Mouse (Mus musculus) heart, embryonic 10.5 days (tissue): Measurements from ENCODE around the gene Gm13889. TPM values are rescaled to one million over a fixed set of nuclear protein-coding genes. Genes with fewer than 3 reads are reported as not detected.

ENCODE experiments used
- DNase-seq: peaks from one replicate; pipeline ENCODE4 v3.0.0-alpha.2; 2017; ENCODE audit warnings: low spot score
- H3K27ac ChIP-seq: fragments of 300-500 bp; sonication (generic); 2 replicates; pipeline ENCODE4 v1.5.1; 2016; ENCODE audit warnings: mild to moderate bottlenecking
- H3K27me3 ChIP-seq: fragments of 300-500 bp; sonication (generic); 2 replicates; pipeline ENCODE4 v1.6.1; 2016; ENCODE audit warnings: mild to moderate bottlenecking; ENCODE audit not compliant: poor library complexity, insufficient read depth, severe bottlenecking
- H3K36me3 ChIP-seq: fragments of 300-500 bp; sonication (generic); 2 replicates; pipeline ENCODE4 v1.6.1; 2016; ENCODE audit warnings: mild to moderate bottlenecking, moderate library complexity
- H3K4me1 ChIP-seq: fragments of 300-500 bp; sonication (generic); 2 replicates; pipeline ENCODE4 v1.6.1; 2016; ENCODE audit warnings: mild to moderate bottlenecking
- H3K4me3 ChIP-seq: fragments of 300-500 bp; sonication (generic); 2 replicates; pipeline ENCODE4 v1.5.1; 2016; ENCODE audit warnings: mild to moderate bottlenecking, moderate library complexity
- H3K9me3 ChIP-seq: fragments of 300-500 bp; sonication (generic); 2 replicates; pipeline ENCODE4 v1.6.1; 2016; ENCODE audit warnings: mild to moderate bottlenecking, moderate library complexity
- WGBS: fragments of 180-500 bp; shearing (Covaris S2); methylation state at CpG from one replicate; pipeline ENCODE4 v1.1.7; 2016; 5-methylcytosine and 5-hydroxymethylcytosine counted together
- polyA plus RNA-seq: library from polyadenylated mRNA; unstranded; fragments of >200 nt; fragmentation: Nextera tagmentation; extraction: Ambion mirVana; gene quantifications from 2 replicates; pipeline ENCODE4 v1.2.1, GENCODE M21; 2016

Gene Gm13889
- polyA plus RNA-seq, 1 experiment from 2014 or later, result 3.1 TPM

DNA sequence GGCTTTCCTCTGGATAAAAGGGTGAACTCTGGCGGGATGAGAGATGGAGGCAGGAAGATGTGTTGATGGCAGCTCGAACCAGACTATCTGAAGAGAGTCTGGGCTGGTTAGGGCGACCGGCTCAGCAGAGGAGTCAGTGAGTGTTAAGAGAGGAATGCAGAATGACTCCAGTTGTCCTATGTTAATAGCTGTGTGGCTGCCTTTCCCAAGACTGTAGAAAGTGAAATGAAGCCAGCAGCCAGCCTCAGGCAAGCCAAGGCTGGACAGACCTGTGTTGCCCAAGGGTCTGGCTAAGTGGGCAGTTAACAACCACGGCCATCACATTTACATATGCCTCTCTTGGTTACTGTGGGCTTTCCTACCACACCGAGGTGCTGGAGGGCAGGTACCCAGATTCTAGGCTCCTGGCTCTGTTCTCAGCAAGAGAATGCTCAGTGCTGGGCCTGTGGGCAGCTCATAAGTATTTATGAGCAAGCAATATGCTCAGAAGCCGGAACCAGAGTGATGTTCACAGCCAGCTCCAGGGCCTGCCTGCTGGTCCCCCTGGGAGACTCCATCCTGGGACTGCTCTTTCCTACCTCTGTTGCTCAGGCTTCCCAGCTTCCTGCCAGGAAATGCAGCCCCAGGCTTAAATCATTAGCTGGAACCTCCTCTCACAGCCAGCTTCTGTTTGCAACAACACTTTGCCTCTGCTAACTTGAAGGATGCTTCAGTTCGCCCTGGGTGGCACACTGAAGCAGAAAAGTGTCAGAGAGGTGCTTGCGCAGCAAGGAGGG lies 49.3 kb downstream of the Gm13889 start:
- H3K9me3 ChIP-seq, result no peaks in the 10 kb centered on the region
- H3K27me3 ChIP-seq, result peaks cover 10% of the 10 kb centered on the region; the same call in 1 of the 2 replicates
- peaks cover 42% of the 10 kb centered on the region for H3K4me1 ChIP-seq
- 50% methylated on average over 9 of the region's 9 CpGs for whole genome bisulfite sequencing
- no peaks in the 10 kb centered on the region for H3K36me3 ChIP-seq
- DNase-seq, result no peak
- H3K4me3 ChIP-seq, result no peak overlapping the region
- H3K27ac ChIP-seq, result no peak overlapping the region

DNA sequence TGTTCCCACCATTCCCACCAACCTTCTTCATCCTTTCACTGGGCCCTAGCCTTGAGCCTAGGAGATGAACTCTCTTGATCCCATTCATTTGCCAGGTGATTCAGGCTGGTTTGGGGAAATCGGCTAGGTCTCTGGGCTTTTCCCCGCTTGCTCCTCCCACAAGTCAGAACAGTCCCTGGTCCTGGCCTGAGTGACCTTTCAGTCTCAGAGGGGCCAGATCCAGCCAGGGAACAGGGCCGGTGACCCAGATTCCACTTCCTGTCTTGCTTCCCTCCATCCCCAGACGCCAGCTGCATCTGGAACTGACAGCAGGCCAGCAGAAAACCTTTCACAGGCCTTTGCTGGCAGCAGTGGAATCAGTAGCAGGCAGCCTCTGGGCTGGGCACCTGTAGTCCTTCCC lies 50.7 kb downstream of the Gm13889 start:
- no peak overlapping the region for H3K4me3 ChIP-seq
- peaks cover 42% of the 10 kb centered on the region for H3K4me1 ChIP-seq
- H3K27me3 ChIP-seq, result peaks cover 5% of the 10 kb centered on the region; the same call in 1 of the 2 replicates
- no peak for DNase-seq
- H3K27ac ChIP-seq, result no peak overlapping the region
- no peaks in the 10 kb centered on the region for H3K36me3 ChIP-seq
- no peaks in the 10 kb centered on the region for H3K9me3 ChIP-seq
- 43% methylated on average over 4 of the region's 4 CpGs for WGBS

Other genes with a start within 250 kb of the Gm13889 start
- 82.8 and 83.0 TPM in 2 replicates for gene Ext2, start 134.6 kb downstream of the Gm13889 start, polyA plus RNA-seq
- 7.9 and 8.3 TPM in 2 replicates for gene Accs, start 107.3 kb downstream of the Gm13889 start, polyA plus RNA-seq
- 0.12 TPM in 1 of 2 replicates, not detected in the other for gene Accsl, start 88.0 kb downstream of the Gm13889 start, polyA plus RNA-seq
- gene Gm27027, start 39.2 kb upstream of the Gm13889 start, polyA plus RNA-seq, result not detected in 2 replicates
- 66.2 and 74.0 TPM in 2 replicates for gene Alkbh3, start 53.6 kb upstream of the Gm13889 start, polyA plus RNA-seq
- gene Hsd17b12, start 200.8 kb upstream of the Gm13889 start, polyA plus RNA-seq, result 99.6 and 101 TPM in 2 replicates